Mouse (Mus musculus) gastrocnemius, postnatal 10 days (tissue): ENCODE data around the gene Prep. TPM values are rescaled to one million over a fixed set of nuclear protein-coding genes. Genes with fewer than 3 reads are reported as not detected.

Experiments used
- DNase-seq: peaks from one replicate; pipeline ENCODE4 v3.0.0; 2021; ENCODE audit warnings: mixed read lengths
- microRNA-seq, 2 experiments: library from miRNA; unstranded; fragments of <30 nt; microRNA quantifications; one replicate each; pipeline ENCODE4 v1.2.0; 2021
- total RNA-seq, 2 experiments: library from RNA; stranded (reverse); gene quantifications; 2 replicates each; pipeline ENCODE4 v1.2.3; 2021

Gene Prep
- total RNA-seq, 2 experiments from 2014 or later = 9.9 to 10.6 TPM

GRCm38 (mm10) chr10:45181344-45181743 lies 114.3 kb downstream of the Prep start:
- DNase-seq = no peak

- DNase-seq = no peak
These were observed 118.5 kb downstream of the Prep start for GRCm38 (mm10) chr10:45185457-45185856.

GRCm38 (mm10) chr10:45193330-45194310 lies 126.6 kb downstream of the Prep start:
- DNase-seq = no peak

- DNase-seq = no peak
These were observed 127.5 kb downstream of the Prep start for GRCm38 (mm10) chr10:45194531-45194930.

GRCm38 (mm10) chr10:45204582-45204981 lies 137.6 kb downstream of the Prep start:
- DNase-seq = no peak

- peak; percentile 15 for DNase-seq
These were observed 143.2 kb downstream of the Prep start for GRCm38 (mm10) chr10:45210201-45210600.

GRCm38 (mm10) chr10:45216676-45217075 lies 149.7 kb downstream of the Prep start:
- DNase-seq = no peak

Small RNAs within 50 kb of the gene (microRNA-seq; reads per million reads assigned to microRNA genes)
- gene Gm23766 = 0 reads per million in 2 experiments

Other genes starting within 250 kb of the Prep start
- 10 to 100 TPM; 41.4 to 47.4 TPM for gene Popdc3, start 110.9 kb downstream of the Prep start, total RNA-seq